Mouse (Mus musculus) bone marrow macrophage, adult 2 months (primary cell): ENCODE measurements around the gene Rbm45.

ENCODE experiments used
- CTCF ChIP-seq: IDR thresholded peaks from 2 replicates; pipeline ENCODE4 v1.5.1; 2012; ENCODE audit warnings: low read depth, mild to moderate bottlenecking, low read length, moderate library complexity
- POLR2A ChIP-seq: IDR thresholded peaks from 2 replicates; pipeline ENCODE4 v1.6.1; 2012; ENCODE audit warnings: mild to moderate bottlenecking, low read depth, low read length, borderline replicate concordance

- TF ChIP-seq CTCF (no peak), POLR2A (no peak)
These were observed 31.3 kb upstream of the Rbm45 start, which contains the start of gene Pde11a for GRCm38 (mm10) chr2:76338215-76339156.
